Mouse (Mus musculus): ENCODE measurements around the gene Lrrc27. TPM values are rescaled to one million over a fixed set of nuclear protein-coding genes. Genes with fewer than 3 reads are reported as not detected.

The Lrrc27 gene
- total and polyA plus RNA-seq, 3 experiments = 0.21 TPM; not detected in 2

DNA sequence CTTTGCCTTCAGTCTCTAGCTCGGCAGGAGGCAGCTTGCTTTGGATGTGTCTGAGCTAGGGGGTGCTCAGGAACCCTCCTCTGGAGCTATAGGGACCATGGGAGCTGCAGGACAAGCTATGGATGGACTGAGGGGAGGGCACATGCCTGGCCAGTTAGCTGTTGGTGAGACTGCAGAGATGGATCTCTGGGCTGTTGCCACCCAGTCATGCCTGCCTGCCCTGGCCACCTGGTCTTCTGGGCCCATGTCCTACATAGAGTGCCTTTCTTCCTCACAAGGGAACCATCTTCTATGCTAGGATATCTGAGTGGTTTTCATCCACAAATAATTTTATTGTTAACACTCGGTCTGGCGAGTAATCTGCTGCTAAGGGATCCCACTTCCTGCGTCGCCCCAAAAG lies 6.7 kb downstream of the Lrrc27 start:
- no peak for DNase-seq (ENCODE audit: extremely low read depth)
- no peak for TF ChIP-seq USF1 (IDR thresholded peaks at IDR 0.05; ENCODE audit: low read depth, low read length)
- TF ChIP-seq MEF2A (IDR thresholded peaks at IDR 0.05; ENCODE audit: borderline replicate concordance, low read depth, low read length) = no peak
- TF ChIP-seq POLR2A (IDR thresholded peaks at IDR 0.05; ENCODE audit: low read depth, low read length) = no peak
- TF ChIP-seq RAD21 (IDR thresholded peaks at IDR 0.05; ENCODE audit: low read depth, low read length) = no peak
- TF ChIP-seq JUND (conservative IDR thresholded peaks at IDR 0.05; ENCODE audit: low read depth, low read length) = no peak
- no peak for TF ChIP-seq UBTF (IDR thresholded peaks at IDR 0.05; ENCODE audit: low read depth, low read length)
- TF ChIP-seq MAZ (IDR thresholded peaks at IDR 0.05; ENCODE audit: low read depth, low read length) = no peak
- TF ChIP-seq CHD1 (IDR thresholded peaks at IDR 0.05; ENCODE audit: low read depth, low read length) = no peak
- no peak for TF ChIP-seq KAT2A (IDR thresholded peaks at IDR 0.05; ENCODE audit: insufficient replicate concordance, low read length)
- TF ChIP-seq MAX (IDR thresholded peaks at IDR 0.05; ENCODE audit: low read length) = no peak
- no peak for TF ChIP-seq ELF1 (IDR thresholded peaks at IDR 0.05; ENCODE audit: low read depth, low read length)
- no peak for TF ChIP-seq TCF12 (IDR thresholded peaks at IDR 0.05; ENCODE audit: low read depth, low read length)
- no peak for TF ChIP-seq GABPA (IDR thresholded peaks at IDR 0.05; ENCODE audit: insufficient replicate concordance, low read depth, low read length)
- TF ChIP-seq POLR2AphosphoS2 (IDR thresholded peaks at IDR 0.05; ENCODE audit: low read depth, low read length) = no peak
- TF ChIP-seq ZC3H11A (IDR thresholded peaks at IDR 0.05; ENCODE audit: low read depth, low read length) = no peak
- no peak for TF ChIP-seq ZNF384 (IDR thresholded peaks at IDR 0.05; ENCODE audit: low read depth, low read length)
- no peak for TF ChIP-seq ZMIZ1 (IDR thresholded peaks at IDR 0.05; ENCODE audit: low read depth, low read length)
- Histone ChIP-seq H3K36me3 (replicated peaks in 1 of 2; ENCODE audit: control insufficient read depth in 1 of 2, insufficient read depth in 1 of 2, low read length in 1 of 2) (no peaks in the 10 kb centered on the region), H3K4me2 (ENCODE audit: insufficient read depth, low read depth, poor library complexity, severe bottlenecking) (no peak overlapping the region), H3K4me1 (ENCODE audit: control insufficient read depth in 1 of 2, insufficient read depth in 2 of 2) (no peaks in the 10 kb centered on the region), H3K4me3 (replicated peaks in 1 of 3; ENCODE audit: low read depth in 2 of 3, low read length in 2 of 3, poor library complexity in 1 of 3) (no peak overlapping the region), H3K79me2 (replicated peaks; ENCODE audit: control insufficient read depth, extremely low read depth, insufficient read depth, poor library complexity, severe bottlenecking) (no peaks in the 10 kb centered on the region), H3K9me3 (replicated peaks; ENCODE audit: low read length) (no peaks in the 10 kb centered on the region), H3K27ac (ENCODE audit: insufficient read depth, low read depth) (no peak overlapping the region), H3K27me3 (replicated peaks) (peaks cover 88% of the 10 kb centered on the region), H3K9ac (ENCODE audit: insufficient read depth, low read depth) (no peak overlapping the region)
- in situ Hi-C loops (cut with MboI; ENCODE audit: low pct_ligation_motif_present, low pct_unique_long_range_greater_than_20kb, low sequenced_read_pairs) (no loop called here), dilution Hi-C loops (cut with MboI; ENCODE audit: extremely low pct_ligation_motif_present, extremely low pct_unique_long_range_greater_than_20kb, low sequenced_read_pairs) (no loop called here)

DNA sequence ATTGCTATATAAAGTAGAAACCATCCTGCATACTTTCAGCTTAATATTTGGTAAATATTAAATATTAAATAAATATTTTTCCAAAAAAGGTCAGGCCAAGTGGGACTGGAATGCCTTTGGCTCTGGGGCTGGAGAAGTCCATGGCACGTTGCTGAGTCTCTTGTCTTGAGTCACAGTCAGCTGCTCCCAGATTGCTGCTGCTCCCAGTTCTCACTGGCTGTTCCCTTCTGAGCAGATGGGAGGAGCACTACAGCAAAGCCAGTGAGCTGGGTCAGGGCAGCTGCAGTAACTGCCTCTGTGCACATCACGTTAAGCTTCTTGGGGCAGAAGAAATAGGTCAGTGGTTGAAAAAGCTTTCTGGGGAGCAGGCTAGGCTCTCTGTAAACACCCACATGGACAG lies 7.5 kb downstream of the Lrrc27 start:
- Histone ChIP-seq H3K79me2 (replicated peaks; ENCODE audit: control insufficient read depth, extremely low read depth, insufficient read depth, poor library complexity, severe bottlenecking) (no peaks in the 10 kb centered on the region), H3K9ac (ENCODE audit: insufficient read depth, low read depth) (no peak overlapping the region), H3K4me1 (ENCODE audit: control insufficient read depth in 1 of 2, insufficient read depth in 2 of 2) (no peaks in the 10 kb centered on the region), H3K9me3 (replicated peaks; ENCODE audit: low read length) (no peaks in the 10 kb centered on the region), H3K27me3 (replicated peaks) (peaks cover 88% of the 10 kb centered on the region), H3K4me2 (ENCODE audit: insufficient read depth, low read depth, poor library complexity, severe bottlenecking) (no peak overlapping the region), H3K27ac (ENCODE audit: insufficient read depth, low read depth) (no peak overlapping the region), H3K36me3 (replicated peaks in 1 of 2; ENCODE audit: control insufficient read depth in 1 of 2, insufficient read depth in 1 of 2, low read length in 1 of 2) (no peaks in the 10 kb centered on the region), H3K4me3 (replicated peaks in 1 of 3; ENCODE audit: low read depth in 2 of 3, low read length in 2 of 3, poor library complexity in 1 of 3) (no peak overlapping the region)
- in situ Hi-C loops (cut with MboI; ENCODE audit: low pct_ligation_motif_present, low pct_unique_long_range_greater_than_20kb, low sequenced_read_pairs) (no loop called here), dilution Hi-C loops (cut with MboI; ENCODE audit: extremely low pct_ligation_motif_present, extremely low pct_unique_long_range_greater_than_20kb, low sequenced_read_pairs) (no loop called here)
- no peak for DNase-seq (ENCODE audit: extremely low read depth)
- TF ChIP-seq ELF1 (IDR thresholded peaks at IDR 0.05; ENCODE audit: low read depth, low read length) (no peak), ZNF384 (IDR thresholded peaks at IDR 0.05; ENCODE audit: low read depth, low read length) (no peak), SIN3A (IDR thresholded peaks at IDR 0.05; ENCODE audit: low read length) (no peak), NRF1 (IDR thresholded peaks at IDR 0.05; ENCODE audit: low read depth, low read length) (no peak), MXI1 (IDR thresholded peaks at IDR 0.05; ENCODE audit: low read depth, low read length) (no peak), RAD21 (IDR thresholded peaks at IDR 0.05; ENCODE audit: low read depth, low read length) (no peak), ZKSCAN1 (IDR thresholded peaks at IDR 0.05; ENCODE audit: borderline replicate concordance, low read depth, low read length) (no peak), SMC3 (IDR thresholded peaks at IDR 0.05; ENCODE audit: low read depth, low read length) (no peak), UBTF (IDR thresholded peaks at IDR 0.05; ENCODE audit: low read depth, low read length) (no peak), MAFK (IDR thresholded peaks at IDR 0.05; ENCODE audit: insufficient replicate concordance, low read length) (no peak)

Data from CH12.LX (cell line).